Mouse (Mus musculus): ENCODE results near the gene Meox1. TPM values are rescaled to one million over a fixed set of nuclear protein-coding genes. Genes with fewer than 3 reads are reported as not detected.

Meox1 gene
- total and polyA plus RNA-seq, 3 experiments, result not detected

GRCm38 (mm10) chr11:101908777-101909176 lies 14.6 kb upstream of the Meox1 start:
- no peaks in the 10 kb centered on the region for H3K4me1 ChIP-seq (ENCODE audit: insufficient read depth, low read depth, low read length)
- H3K27me3 ChIP-seq (ENCODE audit: insufficient read depth, low read length), result peaks cover 11% of the 10 kb centered on the region; the same call in 1 of the 2 replicates
- H3K4me3 ChIP-seq (ENCODE audit: low read depth, low read length), result no peak overlapping the region
- TF ChIP-seq GATA2 (IDR thresholded peaks at IDR 0.05; ENCODE audit: borderline replicate concordance, low read depth, low read length), result no peak
- no peak for TF ChIP-seq CTCF (IDR thresholded peaks at IDR 0.05; ENCODE audit: low read depth, low read length)
- TF ChIP-seq GATA1 (IDR thresholded peaks at IDR 0.05; ENCODE audit: borderline replicate concordance, low read length), result no peak
- no peak for TF ChIP-seq POLR2AphosphoS5 (IDR thresholded peaks at IDR 0.05; ENCODE audit: insufficient replicate concordance, low read depth, low read length)
- DNase-seq (ENCODE audit: low spot score) (no peak), ATAC-seq (ENCODE audit: extremely low read depth, insufficient number of reproducible peaks, low FRiP score, poor library complexity, severe bottlenecking) (no peak)
- H3K36me3 ChIP-seq (replicated peaks), result no peaks in the 10 kb centered on the region
- H3K9me3 ChIP-seq (replicated peaks), result no peaks in the 10 kb centered on the region

- TF ChIP-seq CTCF (IDR thresholded peaks at IDR 0.05; ENCODE audit: low read depth, low read length) (peak; percentile 63), POLR2AphosphoS5 (IDR thresholded peaks at IDR 0.05; ENCODE audit: insufficient replicate concordance, low read depth, low read length) (no peak)
- Histone ChIP-seq H3K4me3 (ENCODE audit: low read depth, low read length) (no peak overlapping the region), H3K27me3 (ENCODE audit: insufficient read depth, low read length) (peaks cover 18% of the 10 kb centered on the region), H3K36me3 (replicated peaks) (no peaks in the 10 kb centered on the region), H3K4me1 (ENCODE audit: insufficient read depth, low read depth, low read length) (no peaks in the 10 kb centered on the region), H3K9me3 (replicated peaks) (no peaks in the 10 kb centered on the region)
- ATAC-seq (ENCODE audit: extremely low read depth, insufficient number of reproducible peaks, low FRiP score, poor library complexity, severe bottlenecking), result no peak
- DNase-seq (ENCODE audit: low spot score), result peak; percentile 45
Measured at GRCm38 (mm10) chr11:101905115-101905514, 10.9 kb upstream of the Meox1 start.

- Histone ChIP-seq H3K9me3 (replicated peaks) (no peaks in the 10 kb centered on the region), H3K36me3 (replicated peaks) (no peaks in the 10 kb centered on the region), H3K4me3 (ENCODE audit: low read depth, low read length) (no peak overlapping the region), H3K27me3 (ENCODE audit: insufficient read depth, low read length) (peaks cover 32% of the 10 kb centered on the region), H3K4me1 (ENCODE audit: insufficient read depth, low read depth, low read length) (no peaks in the 10 kb centered on the region)
- ATAC-seq (ENCODE audit: extremely low read depth, insufficient number of reproducible peaks, low FRiP score, poor library complexity, severe bottlenecking) (no peak), DNase-seq (ENCODE audit: low spot score) (no peak)
- TF ChIP-seq GATA2 (IDR thresholded peaks at IDR 0.05; ENCODE audit: borderline replicate concordance, low read depth, low read length) (no peak), TAL1 (conservative IDR thresholded peaks at IDR 0.05; ENCODE audit: low read depth, low read length) (no peak), POLR2AphosphoS5 (IDR thresholded peaks at IDR 0.05; ENCODE audit: insufficient replicate concordance, low read depth, low read length) (no peak), GATA1 (IDR thresholded peaks at IDR 0.05; ENCODE audit: borderline replicate concordance, low read length) (no peak)
Measured at GRCm38 (mm10) chr11:101901309-101901708, 7.1 kb upstream of the Meox1 start.

GRCm38 (mm10) chr11:101898328-101898727 lies 4.2 kb upstream of the Meox1 start:
- Histone ChIP-seq H3K36me3 (replicated peaks) (no peaks in the 10 kb centered on the region), H3K9me3 (replicated peaks) (no peaks in the 10 kb centered on the region), H3K4me3 (ENCODE audit: low read depth, low read length) (no peak overlapping the region), H3K4me1 (ENCODE audit: insufficient read depth, low read depth, low read length) (no peaks in the 10 kb centered on the region), H3K27me3 (ENCODE audit: insufficient read depth, low read length) (peaks cover 39% of the 10 kb centered on the region)
- ATAC-seq (ENCODE audit: extremely low read depth, insufficient number of reproducible peaks, low FRiP score, poor library complexity, severe bottlenecking), result no peak
- TF ChIP-seq GATA2 (IDR thresholded peaks at IDR 0.05; ENCODE audit: borderline replicate concordance, low read depth, low read length), result no peak
- TF ChIP-seq POLR2AphosphoS5 (IDR thresholded peaks at IDR 0.05; ENCODE audit: insufficient replicate concordance, low read depth, low read length), result no peak
- no peak for TF ChIP-seq TAL1 (conservative IDR thresholded peaks at IDR 0.05; ENCODE audit: low read depth, low read length)
- no peak for TF ChIP-seq CTCF (IDR thresholded peaks at IDR 0.05; ENCODE audit: low read depth, low read length)
- no peak for TF ChIP-seq GATA1 (IDR thresholded peaks at IDR 0.05; ENCODE audit: borderline replicate concordance, low read length)
- DNase-seq (ENCODE audit: low spot score), result no peak

GRCm38 (mm10) chr11:101896546-101897361 lies 2.6 kb upstream of the Meox1 start:
- Histone ChIP-seq H3K36me3 (replicated peaks) (no peaks in the 10 kb centered on the region), H3K4me3 (ENCODE audit: low read depth, low read length) (no peak overlapping the region), H3K4me1 (ENCODE audit: insufficient read depth, low read depth, low read length) (no peaks in the 10 kb centered on the region), H3K9me3 (replicated peaks) (no peaks in the 10 kb centered on the region), H3K27me3 (ENCODE audit: insufficient read depth, low read length) (peaks cover 40% of the 10 kb centered on the region)
- TF ChIP-seq GATA2 (IDR thresholded peaks at IDR 0.05; ENCODE audit: borderline replicate concordance, low read depth, low read length) (no peak), POLR2AphosphoS5 (IDR thresholded peaks at IDR 0.05; ENCODE audit: insufficient replicate concordance, low read depth, low read length) (no peak), CTCF (IDR thresholded peaks at IDR 0.05; ENCODE audit: low read depth, low read length) (no peak), TAL1 (conservative IDR thresholded peaks at IDR 0.05; ENCODE audit: low read depth, low read length) (no peak), GATA1 (IDR thresholded peaks at IDR 0.05; ENCODE audit: borderline replicate concordance, low read length) (no peak)
- no peak for ATAC-seq (ENCODE audit: extremely low read depth, insufficient number of reproducible peaks, low FRiP score, poor library complexity, severe bottlenecking)
- DNase-seq (ENCODE audit: low spot score), result no peak

- no peaks in the 10 kb centered on the region for H3K4me1 ChIP-seq (ENCODE audit: insufficient read depth, low read depth, low read length)
- ATAC-seq (ENCODE audit: extremely low read depth, insufficient number of reproducible peaks, low FRiP score, poor library complexity, severe bottlenecking) (no peak), DNase-seq (ENCODE audit: low spot score) (no peak)
- no peaks in the 10 kb centered on the region for H3K36me3 ChIP-seq (replicated peaks)
- TF ChIP-seq GATA1 (IDR thresholded peaks at IDR 0.05; ENCODE audit: borderline replicate concordance, low read length) (no peak), CTCF (IDR thresholded peaks at IDR 0.05; ENCODE audit: low read depth, low read length) (no peak), TAL1 (conservative IDR thresholded peaks at IDR 0.05; ENCODE audit: low read depth, low read length) (no peak), GATA2 (IDR thresholded peaks at IDR 0.05; ENCODE audit: borderline replicate concordance, low read depth, low read length) (no peak), POLR2AphosphoS5 (IDR thresholded peaks at IDR 0.05; ENCODE audit: insufficient replicate concordance, low read depth, low read length) (no peak)
- H3K4me3 ChIP-seq (ENCODE audit: low read depth, low read length), result no peak overlapping the region
- H3K27me3 ChIP-seq (ENCODE audit: insufficient read depth, low read length), result peaks cover 42% of the 10 kb centered on the region
- no peaks in the 10 kb centered on the region for H3K9me3 ChIP-seq (replicated peaks)
Measured at GRCm38 (mm10) chr11:101893560-101893959, 614 bp downstream of the Meox1 start.
